Mouse (Mus musculus) kidney, postnatal 25 days (tissue): Measurements from ENCODE around the gene Slc1a2.

Experiments
- DNase-seq, 2 experiments: peaks; one replicate each; pipeline ENCODE4 v3.0.0; 2021; ENCODE audit warnings: mixed read lengths in 2 of 2

Slc1a2 gene

DNA sequence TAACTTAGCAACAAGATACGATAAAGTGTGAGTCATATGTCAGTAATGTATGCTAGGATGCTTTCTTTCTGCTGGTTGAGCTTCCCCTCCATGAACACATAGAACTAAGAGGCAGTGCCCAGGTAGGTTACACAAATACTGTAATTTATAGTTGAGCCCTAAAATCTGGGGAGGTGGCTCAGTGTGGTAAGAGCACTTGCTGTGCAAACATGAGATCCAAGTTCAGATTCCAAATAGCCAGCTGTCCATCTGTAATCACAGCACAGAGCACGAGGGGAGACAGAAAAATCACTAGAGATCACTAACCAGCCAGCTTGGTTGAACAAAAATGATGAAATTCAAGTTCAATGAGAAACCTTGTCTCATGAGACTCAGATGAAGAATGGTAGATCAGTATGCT, 63.4 kb downstream of the Slc1a2 start:
- no peak for DNase-seq

- DNase-seq: no peak
Measured at GRCm38 (mm10) chr2:102725054-102725453, 66.6 kb downstream of the Slc1a2 start.

GRCm38 (mm10) chr2:102730386-102730785, 71.9 kb downstream of the Slc1a2 start:
- DNase-seq: no peak

DNA sequence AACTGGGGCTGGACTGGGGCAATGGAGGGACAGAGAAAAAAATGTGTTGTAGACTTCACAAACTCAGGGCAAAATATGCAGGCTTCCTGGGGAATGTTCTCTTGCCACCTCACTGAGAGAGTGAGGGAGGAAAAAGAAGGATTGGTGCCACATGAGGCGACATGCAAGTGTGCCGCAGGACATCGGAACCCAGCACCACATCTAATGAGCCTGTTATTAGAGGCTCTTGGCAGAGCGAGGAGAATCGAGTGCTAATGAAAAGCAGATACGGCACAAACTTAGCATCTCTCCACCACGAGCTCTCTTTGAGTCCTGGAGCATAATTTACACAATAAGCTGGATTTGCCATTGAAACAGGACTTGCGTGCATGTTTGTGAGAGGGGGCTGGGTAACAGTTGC, 72.3 kb downstream of the Slc1a2 start:
- DNase-seq: no peak

DNA sequence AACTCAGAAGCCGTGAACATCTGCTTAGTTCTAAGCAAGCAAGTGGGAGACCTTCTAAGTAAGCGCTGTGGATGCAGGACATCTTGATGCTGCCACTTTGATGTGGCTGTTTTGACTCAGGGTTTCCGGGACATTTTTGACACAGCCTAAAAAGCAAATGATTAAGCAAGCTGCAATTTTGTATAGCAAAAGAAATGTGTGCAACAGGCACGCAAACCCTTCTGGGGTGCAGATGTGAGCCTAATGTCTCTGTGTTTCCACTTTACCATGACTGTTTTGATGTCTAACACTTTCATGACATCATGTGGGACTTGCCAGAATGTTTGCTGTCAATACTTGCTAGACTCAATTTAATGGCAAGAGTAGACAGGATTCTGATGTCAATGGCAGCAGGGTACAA, 74.7 kb downstream of the Slc1a2 start:
- DNase-seq: no peak

DNA sequence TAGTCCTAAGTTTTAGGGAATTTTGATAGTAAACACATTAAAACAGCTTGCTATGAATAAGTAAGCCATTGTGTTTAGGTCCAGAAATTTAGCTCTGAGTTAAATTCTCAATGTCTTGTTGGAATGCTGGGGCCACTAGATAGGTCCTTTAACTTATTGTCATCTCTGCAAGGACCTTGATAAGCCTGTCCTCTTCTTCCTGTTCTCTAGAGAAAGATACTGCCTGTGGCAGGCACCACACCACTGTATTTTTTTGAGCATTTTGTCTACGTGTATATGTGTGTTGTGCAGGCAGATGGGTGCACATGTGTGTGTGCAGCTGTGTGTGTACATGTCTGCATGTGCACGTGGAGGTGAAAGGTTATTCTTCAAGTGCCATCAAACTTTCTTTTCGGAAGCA, 75.6 kb downstream of the Slc1a2 start:
- DNase-seq: no peak

- no peak for DNase-seq
Measured at GRCm38 (mm10) chr2:102735031-102735430, 76.6 kb downstream of the Slc1a2 start.

DNA sequence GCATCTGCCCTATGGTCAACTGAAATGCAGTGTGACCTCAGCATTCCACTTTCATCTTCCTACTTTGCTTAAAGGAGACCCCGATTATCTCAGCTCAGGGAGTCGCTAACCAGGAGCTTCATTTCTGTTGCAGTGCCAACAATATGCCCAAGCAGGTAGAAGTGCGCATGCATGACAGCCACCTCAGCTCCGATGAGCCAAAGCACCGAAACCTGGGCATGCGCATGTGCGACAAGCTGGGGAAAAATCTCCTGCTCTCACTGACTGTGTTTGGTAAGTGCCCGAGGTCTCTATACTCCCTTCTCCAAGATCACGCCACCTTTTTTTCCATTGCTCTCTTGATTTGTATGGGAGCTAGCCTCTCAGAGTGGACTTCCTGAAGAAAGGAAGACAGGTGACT, 77.4 kb downstream of the Slc1a2 start:
- no peak for DNase-seq

- no peak for DNase-seq
Measured at GRCm38 (mm10) chr2:102736490-102736889, 78.0 kb downstream of the Slc1a2 start.

- DNase-seq: no peak
Measured at GRCm38 (mm10) chr2:102738852-102739251, 80.4 kb downstream of the Slc1a2 start.

- DNase-seq: no peak
Measured at GRCm38 (mm10) chr2:102742685-102743084, 84.2 kb downstream of the Slc1a2 start.

DNA sequence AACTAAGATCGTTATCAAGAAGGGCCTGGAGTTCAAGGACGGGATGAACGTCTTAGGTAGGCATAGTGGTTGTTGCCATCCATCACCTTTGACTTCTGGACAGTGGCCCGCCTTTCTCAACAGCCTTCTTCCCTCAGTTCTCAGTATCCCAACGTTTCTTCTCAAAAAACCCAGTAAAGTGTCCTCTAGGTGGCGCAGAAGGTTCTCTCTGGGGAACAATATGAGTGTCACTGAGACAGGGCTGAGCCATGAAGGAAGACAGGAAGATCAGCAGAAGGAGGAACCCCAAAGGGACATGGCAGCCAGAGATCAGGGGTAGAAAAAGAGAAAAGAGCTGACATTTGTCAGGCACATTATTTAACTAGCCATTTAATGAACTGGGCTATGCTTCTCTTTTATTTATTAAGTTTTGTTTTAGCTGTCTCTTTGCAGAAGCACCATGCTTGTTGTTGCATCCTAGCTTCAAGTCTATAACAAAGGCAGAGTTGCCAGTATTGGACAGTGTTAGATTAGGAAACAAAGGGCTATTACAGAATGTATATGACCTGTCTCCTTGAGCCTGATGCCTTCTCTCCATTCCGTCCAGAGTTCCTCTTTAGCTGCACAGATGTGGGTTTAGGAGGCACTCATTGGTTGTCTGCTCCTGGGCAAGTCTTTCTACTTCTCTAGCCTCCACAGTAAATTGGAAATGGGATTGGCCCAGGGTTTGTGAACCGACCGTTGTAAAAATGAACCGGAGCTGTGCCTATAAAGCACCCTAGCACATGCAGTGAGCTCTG, 85.6 kb downstream of the Slc1a2 start:
- DNase-seq: peak; percentile 54 to 83

GRCm38 (mm10) chr2:102745259-102745906, 86.9 kb downstream of the Slc1a2 start:
- DNase-seq: peak; percentile 80 to 86

DNA sequence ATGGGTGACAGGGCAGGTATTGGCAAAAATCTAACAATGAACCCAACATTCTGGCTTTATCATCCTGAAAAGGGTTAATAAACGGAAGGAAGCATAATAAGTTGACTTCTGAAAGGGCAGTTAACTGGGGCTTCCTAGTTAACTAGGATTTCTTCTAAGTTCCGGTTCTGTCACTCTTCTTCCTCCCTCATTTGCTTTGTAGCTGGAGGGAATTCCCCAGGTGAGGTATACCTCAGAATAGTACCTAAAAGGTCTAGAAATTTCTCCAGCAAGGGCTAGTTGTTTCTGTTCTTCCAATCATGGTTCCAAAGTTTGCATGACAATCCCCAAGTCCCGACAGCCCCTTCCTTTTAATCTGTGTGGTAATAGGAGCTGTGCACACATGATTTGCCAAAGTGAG, 89.3 kb downstream of the Slc1a2 start:
- DNase-seq: no peak

- DNase-seq: no peak
Measured at GRCm38 (mm10) chr2:102749926-102750325, 91.5 kb downstream of the Slc1a2 start.

- no peak for DNase-seq
Measured at GRCm38 (mm10) chr2:102751846-102752245, 93.4 kb downstream of the Slc1a2 start.

DNA sequence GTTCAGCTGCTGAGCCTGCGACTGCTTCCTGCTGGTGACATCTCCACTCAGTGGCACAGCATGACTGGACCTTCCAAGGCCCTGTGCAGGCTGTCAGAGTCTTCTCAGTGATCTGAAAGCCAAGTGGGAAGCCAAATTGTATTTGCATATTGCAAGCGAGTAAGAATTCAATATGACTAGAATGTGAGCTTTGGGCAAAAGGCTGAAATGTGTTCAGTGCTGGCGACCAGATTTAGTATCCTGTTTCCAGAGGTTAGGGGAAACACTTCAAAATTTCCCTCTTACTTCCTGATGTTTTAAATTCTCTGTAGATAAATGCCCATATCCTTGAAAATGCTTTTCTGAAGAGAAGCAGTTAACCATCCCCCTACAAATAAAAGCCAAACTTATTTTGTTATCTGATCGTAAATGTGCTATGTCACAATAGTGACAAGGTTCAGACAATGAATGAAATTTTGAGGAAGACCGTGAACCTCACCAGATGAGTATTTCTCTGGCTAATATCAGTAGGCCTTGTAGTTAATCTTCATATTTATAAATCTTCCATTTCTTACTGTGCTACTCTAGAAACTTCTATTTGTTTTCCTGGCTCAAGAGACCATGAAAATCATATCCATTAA, 98.9 kb downstream of the Slc1a2 start:
- DNase-seq: no peak

- no peak for DNase-seq
Measured at GRCm38 (mm10) chr2:102759479-102759878, 101.0 kb downstream of the Slc1a2 start.

DNA sequence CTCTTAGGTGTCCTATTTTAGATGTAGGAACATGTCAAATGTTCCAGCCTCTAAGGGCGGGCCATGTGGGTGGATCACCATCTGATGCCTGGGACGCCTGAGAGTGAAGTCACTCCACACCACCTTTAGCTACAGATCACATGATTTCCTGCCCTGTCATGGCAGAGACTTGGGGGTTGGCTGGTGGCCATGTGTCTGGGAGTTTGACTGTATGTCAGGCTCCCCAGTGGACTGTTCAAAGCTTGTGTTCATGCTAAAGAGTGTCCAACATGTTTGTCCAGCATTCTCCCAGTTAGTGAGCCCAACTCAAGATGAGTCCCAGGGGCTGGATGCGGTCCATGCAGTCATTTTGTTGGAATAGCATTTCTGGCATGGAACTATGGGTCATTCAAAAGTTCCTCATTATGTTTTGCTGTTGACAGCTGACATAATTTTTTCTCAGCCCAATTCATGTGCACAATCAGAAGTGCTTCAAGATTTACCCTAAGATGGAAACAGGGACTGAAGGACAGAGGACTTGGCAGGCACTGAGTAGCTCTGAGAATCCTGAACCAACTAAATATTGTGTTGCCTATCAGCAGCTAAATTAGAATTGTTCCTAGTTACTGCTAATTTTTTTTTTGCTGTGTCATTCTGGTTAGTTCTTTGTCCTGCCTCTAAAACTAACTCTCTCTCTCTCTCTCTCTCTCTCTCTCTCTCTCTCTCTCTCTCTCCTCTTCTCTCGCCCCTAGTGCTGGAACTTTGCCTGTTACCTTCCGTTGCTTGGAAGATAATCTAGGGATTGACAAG, 102.0 kb downstream of the Slc1a2 start:
- no peak for DNase-seq

GRCm38 (mm10) chr2:102763176-102763575, 104.7 kb downstream of the Slc1a2 start:
- DNase-seq: no peak

DNA sequence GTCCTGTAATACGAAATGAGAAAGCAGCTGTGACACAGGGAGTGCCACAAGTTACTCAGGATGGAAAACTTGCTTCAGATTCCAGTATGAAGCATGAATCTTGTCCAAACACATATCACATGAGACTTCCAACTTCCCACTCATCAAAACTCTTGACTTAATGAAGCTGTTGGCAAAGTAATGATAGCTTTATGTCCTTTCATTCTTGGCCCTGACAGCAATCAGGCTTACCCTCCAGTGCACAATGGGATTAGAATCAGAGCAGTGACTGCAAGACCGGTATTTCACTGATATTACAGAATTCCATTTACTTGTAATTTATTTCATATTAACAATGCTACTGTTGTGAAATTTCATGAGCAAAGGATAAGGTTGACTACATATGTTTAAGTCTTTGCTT, 105.5 kb downstream of the Slc1a2 start:
- DNase-seq: no peak

DNA sequence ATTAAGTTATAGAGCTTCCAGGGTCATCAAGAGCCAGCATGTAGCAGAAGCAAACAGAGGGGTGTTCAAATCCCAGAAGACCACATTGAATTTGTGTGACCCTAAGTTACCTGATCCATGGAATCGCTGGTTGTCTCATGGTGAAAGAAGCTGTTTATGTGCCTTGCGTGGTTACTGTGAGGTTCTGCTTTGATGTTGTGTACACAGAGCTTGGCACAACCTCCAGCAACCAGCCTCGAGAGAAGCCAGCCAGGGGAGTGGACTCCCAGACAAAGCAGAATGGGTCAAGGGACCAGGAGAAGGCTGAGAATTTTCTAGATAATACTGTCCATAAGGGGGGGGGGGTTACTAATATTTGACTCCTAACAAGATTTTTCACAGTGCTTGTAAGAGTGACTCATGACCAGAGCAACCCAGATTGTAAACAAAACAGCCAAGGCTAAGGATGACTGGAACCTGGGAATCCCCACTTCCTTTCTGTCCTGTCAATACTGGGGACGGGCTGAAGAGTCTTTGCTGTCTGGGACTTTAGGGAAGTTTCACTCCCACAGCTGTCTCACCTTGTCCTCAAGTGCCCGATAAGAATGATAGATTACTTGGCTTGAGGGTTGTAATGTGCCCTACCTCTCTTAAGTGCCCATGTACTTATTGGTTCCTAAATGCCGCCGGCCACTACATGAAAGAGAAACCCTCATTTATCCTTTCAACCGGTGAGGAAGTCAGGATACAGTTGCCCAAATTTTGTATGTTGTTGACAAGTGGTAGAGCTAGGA, 106.3 kb downstream of the Slc1a2 start:
- no peak for DNase-seq
